Mouse (Mus musculus): ENCODE results near the gene Rab3gap2. TPM values are rescaled to one million over a fixed set of nuclear protein-coding genes. Genes with fewer than 3 reads are reported as not detected.
"Not testable (repeated sequence)": the region's sequence is repeated elsewhere in the genome, so short reads cannot be mapped to it uniquely, and the experiment has no call there.

Gene Rab3gap2
- polyA plus RNA-seq, 1 experiment from 2014 or later = 21.2 TPM

GRCm38 (mm10) chr1:185306836-185307235 is 102.9 kb downstream of the Rab3gap2 start:
- Histone ChIP-seq H3K36me3 (replicated peaks; ENCODE audit: control insufficient read depth, insufficient read depth, low read depth, low read length) (no peaks in the 10 kb centered on the region; the same call in none of the 2 replicates), H3K4me1 (ENCODE audit: control insufficient read depth, insufficient read depth, low read length) (no peaks in the 10 kb centered on the region), H3K4me2 (ENCODE audit: low read depth, low read length) (no peak overlapping the region), H3K9ac (replicated peaks; ENCODE audit: low read length) (no peak overlapping the region), H3K4me3 (ENCODE audit: low read depth, low read length) (no peak overlapping the region), H3K27ac (replicated peaks; ENCODE audit: low read depth, low read length) (no peak overlapping the region), H3K27me3 (ENCODE audit: control insufficient read depth, insufficient read depth, low read length) (no peaks in the 10 kb centered on the region), H3K9me3 (replicated peaks; ENCODE audit: control insufficient read depth, low read length) (no peaks in the 10 kb centered on the region)
- no peak for ATAC-seq (replicated peaks; ENCODE audit: insufficient number of reproducible peaks, low FRiP score, low TSS enrichment, low read depth)
- no peak for DNase-seq (ENCODE audit: low spot score)
- WGBS = 97% methylated on average over 12 of the region's 12 CpGs

GRCm38 (mm10) chr1:185307645-185308044 is 103.7 kb downstream of the Rab3gap2 start:
- no peak for DNase-seq (ENCODE audit: low spot score)
- WGBS = 93% methylated on average over 7 of the region's 7 CpGs
- Histone ChIP-seq H3K4me3 (ENCODE audit: low read depth, low read length) (no peak overlapping the region), H3K9ac (replicated peaks; ENCODE audit: low read length) (no peak overlapping the region), H3K27ac (replicated peaks; ENCODE audit: low read depth, low read length) (no peak overlapping the region), H3K4me1 (ENCODE audit: control insufficient read depth, insufficient read depth, low read length) (no peaks in the 10 kb centered on the region), H3K27me3 (ENCODE audit: control insufficient read depth, insufficient read depth, low read length) (no peaks in the 10 kb centered on the region), H3K9me3 (replicated peaks; ENCODE audit: control insufficient read depth, low read length) (no peaks in the 10 kb centered on the region), H3K4me2 (ENCODE audit: low read depth, low read length) (no peak overlapping the region), H3K36me3 (replicated peaks; ENCODE audit: control insufficient read depth, insufficient read depth, low read depth, low read length) (no peaks in the 10 kb centered on the region; the same call in none of the 2 replicates)
- no peak for ATAC-seq (replicated peaks; ENCODE audit: insufficient number of reproducible peaks, low FRiP score, low TSS enrichment, low read depth)

GRCm38 (mm10) chr1:185308334-185308733 is 104.4 kb downstream of the Rab3gap2 start:
- 96% methylated on average over 2 of the region's 2 CpGs for WGBS
- ATAC-seq (replicated peaks; ENCODE audit: insufficient number of reproducible peaks, low FRiP score, low TSS enrichment, low read depth) = no peak
- H3K36me3 ChIP-seq (replicated peaks; ENCODE audit: control insufficient read depth, insufficient read depth, low read depth, low read length) = no peaks in the 10 kb centered on the region; the same call in none of the 2 replicates

GRCm38 (mm10) chr1:185308908-185309307 is 105.0 kb downstream of the Rab3gap2 start:
- Histone ChIP-seq H3K36me3 (replicated peaks; ENCODE audit: control insufficient read depth, insufficient read depth, low read depth, low read length) (no peaks in the 10 kb centered on the region; the same call in none of the 2 replicates), H3K4me2 (ENCODE audit: low read depth, low read length) (no peak overlapping the region), H3K9me3 (replicated peaks; ENCODE audit: control insufficient read depth, low read length) (no peaks in the 10 kb centered on the region), H3K9ac (replicated peaks; ENCODE audit: low read length) (no peak overlapping the region), H3K4me1 (ENCODE audit: control insufficient read depth, insufficient read depth, low read length) (no peaks in the 10 kb centered on the region), H3K27ac (replicated peaks; ENCODE audit: low read depth, low read length) (no peak overlapping the region), H3K27me3 (ENCODE audit: control insufficient read depth, insufficient read depth, low read length) (no peaks in the 10 kb centered on the region), H3K4me3 (ENCODE audit: low read depth, low read length) (no peak overlapping the region)
- DNase-seq (ENCODE audit: low spot score) = no peak
- 78% methylated on average over 4 of the region's 4 CpGs for WGBS
- ATAC-seq (replicated peaks; ENCODE audit: insufficient number of reproducible peaks, low FRiP score, low TSS enrichment, low read depth) = no peak

More at GRCm38 (mm10) chr1:185308334-185308733, 104.4 kb downstream of the Rab3gap2 start:
- Histone ChIP-seq H3K9me3 (replicated peaks; ENCODE audit: control insufficient read depth, low read length) (no peaks in the 10 kb centered on the region), H3K27me3 (ENCODE audit: control insufficient read depth, insufficient read depth, low read length) (no peaks in the 10 kb centered on the region), H3K27ac (replicated peaks; ENCODE audit: low read depth, low read length) (no peak overlapping the region), H3K9ac (replicated peaks; ENCODE audit: low read length) (no peak overlapping the region), H3K4me2 (ENCODE audit: low read depth, low read length) (no peak overlapping the region), H3K4me3 (ENCODE audit: low read depth, low read length) (no peak overlapping the region), H3K4me1 (ENCODE audit: control insufficient read depth, insufficient read depth, low read length) (no peaks in the 10 kb centered on the region)
- no peak for DNase-seq (ENCODE audit: low spot score)

- Histone ChIP-seq H3K27ac (replicated peaks; ENCODE audit: low read depth, low read length) (no peak overlapping the region), H3K4me2 (ENCODE audit: low read depth, low read length) (no peak overlapping the region), H3K4me1 (ENCODE audit: control insufficient read depth, insufficient read depth, low read length) (no peaks in the 10 kb centered on the region), H3K36me3 (replicated peaks; ENCODE audit: control insufficient read depth, insufficient read depth, low read depth, low read length) (no peaks in the 10 kb centered on the region; the same call in none of the 2 replicates), H3K4me3 (ENCODE audit: low read depth, low read length) (no peak overlapping the region), H3K9me3 (replicated peaks; ENCODE audit: control insufficient read depth, low read length) (no peaks in the 10 kb centered on the region), H3K9ac (replicated peaks; ENCODE audit: low read length) (no peak overlapping the region), H3K27me3 (ENCODE audit: control insufficient read depth, insufficient read depth, low read length) (no peaks in the 10 kb centered on the region)
- DNase-seq (ENCODE audit: low spot score) = no peak
- 92% methylated on average over 9 of the region's 9 CpGs for WGBS
- no peak for ATAC-seq (replicated peaks; ENCODE audit: insufficient number of reproducible peaks, low FRiP score, low TSS enrichment, low read depth)
These were observed 108.0 kb downstream of the Rab3gap2 start for GRCm38 (mm10) chr1:185311949-185312348.

GRCm38 (mm10) chr1:185314546-185314945 is 110.6 kb downstream of the Rab3gap2 start:
- no peak overlapping the region for H3K9ac ChIP-seq (replicated peaks; ENCODE audit: low read length)
- H3K4me2 ChIP-seq (ENCODE audit: low read depth, low read length) = no peak overlapping the region
- no peak overlapping the region for H3K27ac ChIP-seq (replicated peaks; ENCODE audit: low read depth, low read length)
- DNase-seq (ENCODE audit: low spot score) (no peak), ATAC-seq (replicated peaks; ENCODE audit: insufficient number of reproducible peaks, low FRiP score, low TSS enrichment, low read depth) (no peak)
- no peaks in the 10 kb centered on the region for H3K27me3 ChIP-seq (ENCODE audit: control insufficient read depth, insufficient read depth, low read length)
- over 99% methylated on average over 4 of the region's 4 CpGs for WGBS
- no peaks in the 10 kb centered on the region; the same call in 1 of the 2 replicates for H3K36me3 ChIP-seq (replicated peaks; ENCODE audit: control insufficient read depth, insufficient read depth, low read depth, low read length)
- no peaks in the 10 kb centered on the region for H3K4me1 ChIP-seq (ENCODE audit: control insufficient read depth, insufficient read depth, low read length)
- no peaks in the 10 kb centered on the region for H3K9me3 ChIP-seq (replicated peaks; ENCODE audit: control insufficient read depth, low read length)
- H3K4me3 ChIP-seq (ENCODE audit: low read depth, low read length) = no peak overlapping the region

GRCm38 (mm10) chr1:185315846-185316568 is 112.1 kb downstream of the Rab3gap2 start:
- no peaks in the 10 kb centered on the region for H3K4me1 ChIP-seq (ENCODE audit: control insufficient read depth, insufficient read depth, low read length)
- DNase-seq (ENCODE audit: low spot score) (no peak), ATAC-seq (replicated peaks; ENCODE audit: insufficient number of reproducible peaks, low FRiP score, low TSS enrichment, low read depth) (no peak)
- 90% methylated on average over 16 of the region's 16 CpGs for whole genome bisulfite sequencing
- H3K36me3 ChIP-seq (replicated peaks; ENCODE audit: control insufficient read depth, insufficient read depth, low read depth, low read length) = no peaks in the 10 kb centered on the region; the same call in none of the 2 replicates
- H3K4me3 ChIP-seq (ENCODE audit: low read depth, low read length) = no peak overlapping the region
- H3K27ac ChIP-seq (replicated peaks; ENCODE audit: low read depth, low read length) = no peak overlapping the region
- no peak overlapping the region for H3K4me2 ChIP-seq (ENCODE audit: low read depth, low read length)
- no peak overlapping the region for H3K9ac ChIP-seq (replicated peaks; ENCODE audit: low read length)
- no peaks in the 10 kb centered on the region for H3K27me3 ChIP-seq (ENCODE audit: control insufficient read depth, insufficient read depth, low read length)
- no peaks in the 10 kb centered on the region for H3K9me3 ChIP-seq (replicated peaks; ENCODE audit: control insufficient read depth, low read length)

- not testable (repeated sequence) for H3K9ac ChIP-seq (replicated peaks; ENCODE audit: low read length); H3K9me3 ChIP-seq (replicated peaks; ENCODE audit: control insufficient read depth, low read length); ATAC-seq (replicated peaks; ENCODE audit: insufficient number of reproducible peaks, low FRiP score, low TSS enrichment, low read depth); H3K27ac ChIP-seq (replicated peaks; ENCODE audit: low read depth, low read length); H3K27me3 ChIP-seq (ENCODE audit: control insufficient read depth, insufficient read depth, low read length); H3K36me3 ChIP-seq (replicated peaks; ENCODE audit: control insufficient read depth, insufficient read depth, low read depth, low read length); H3K4me1 ChIP-seq (ENCODE audit: control insufficient read depth, insufficient read depth, low read length); DNase-seq (ENCODE audit: low spot score)
- Histone ChIP-seq H3K4me3 (ENCODE audit: low read depth, low read length) (peak overlapping the region; percentile 84), H3K4me2 (ENCODE audit: low read depth, low read length) (peak overlapping the region; percentile 68; the same call in 1 of the 2 replicates)
- 68% methylated on average over 3 of the region's 3 CpGs for WGBS
These were observed 123.9 kb downstream of the Rab3gap2 start for GRCm38 (mm10) chr1:185327754-185328345.

All from embryonic facial prominence, embryonic 11.5 days (tissue).